Mouse (Mus musculus) heart, postnatal 4 days (tissue): ENCODE results near the gene Grin3b. TPM values are rescaled to one million over a fixed set of nuclear protein-coding genes. Genes with fewer than 3 reads are reported as not detected.

Source experiments
- DNase-seq: peaks from one replicate; pipeline ENCODE4 v3.0.0; 2021
- total RNA-seq, 2 experiments: library from RNA; stranded (reverse); gene quantifications; 2 replicates each; pipeline ENCODE4 v1.2.3; 2021

Gene Grin3b
- total RNA-seq, 2 experiments from 2014 or later, result 0.21 TPM; not detected in 1

- DNase-seq, result no peak
Observed at GRCm38 (mm10) chr10:79989272-79989786, 18.8 kb downstream of the Grin3b start.

DNA sequence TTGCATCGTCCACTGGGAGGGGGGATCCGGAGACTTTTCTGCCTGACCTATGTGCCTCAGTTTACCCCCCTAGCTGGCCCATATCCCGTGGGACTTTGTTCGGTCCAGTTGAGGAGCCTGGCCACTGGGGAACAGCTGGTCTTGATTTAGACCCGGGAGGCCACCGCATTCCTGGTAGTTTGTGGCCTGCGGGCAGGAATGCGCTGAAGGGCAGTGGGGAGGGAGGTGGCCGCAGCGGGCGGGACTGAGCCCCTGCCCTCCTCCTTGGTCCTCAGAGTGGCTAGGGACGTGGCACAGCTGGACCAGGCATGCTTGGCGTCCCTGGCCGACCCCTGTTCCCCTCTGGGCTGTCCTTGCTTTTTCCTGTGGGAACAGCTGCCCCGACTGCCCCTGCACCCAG lies 19.4 kb downstream of the Grin3b start:
- no peak for DNase-seq

DNA sequence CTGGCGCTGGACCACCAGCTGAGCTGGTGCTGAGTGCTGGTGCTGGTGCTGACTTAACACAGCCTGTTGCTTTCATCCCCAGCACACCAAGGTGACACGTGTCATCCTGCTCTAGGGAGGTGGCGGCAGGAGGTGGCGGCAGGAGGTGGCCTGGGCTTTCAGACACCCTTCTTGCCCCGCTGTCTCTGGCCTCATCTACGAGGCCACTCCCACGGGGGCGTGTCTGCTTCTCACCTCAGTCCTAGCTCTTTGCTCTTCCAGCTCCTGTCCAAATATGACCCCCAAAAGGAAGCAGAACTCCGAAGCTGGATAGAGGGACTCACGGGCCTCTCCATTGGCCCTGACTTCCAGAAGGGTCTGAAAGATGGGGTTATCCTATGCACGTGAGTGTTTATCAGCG lies 20.6 kb downstream of the Grin3b start:
- no peak for DNase-seq

DNA sequence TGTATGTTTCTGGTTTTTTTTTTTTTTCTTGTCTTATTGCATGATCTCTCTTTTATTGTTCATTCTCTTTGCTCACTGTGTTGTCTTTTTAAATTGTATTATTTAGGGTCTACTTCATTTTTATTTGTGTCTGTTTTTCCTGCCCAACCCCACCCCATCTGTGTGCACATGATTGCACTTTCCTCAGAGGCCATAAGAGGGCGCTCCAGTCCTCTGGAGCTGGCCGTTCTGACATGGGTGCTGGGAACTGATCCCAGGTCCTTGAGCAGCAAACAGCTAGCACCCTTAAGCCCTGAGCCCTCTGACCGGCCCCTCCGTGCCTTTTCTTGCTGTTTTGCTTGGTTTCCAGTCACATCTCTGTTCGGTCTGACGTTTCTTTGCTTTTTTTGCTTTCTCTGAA lies 21.0 kb downstream of the Grin3b start:
- no peak for DNase-seq

DNA sequence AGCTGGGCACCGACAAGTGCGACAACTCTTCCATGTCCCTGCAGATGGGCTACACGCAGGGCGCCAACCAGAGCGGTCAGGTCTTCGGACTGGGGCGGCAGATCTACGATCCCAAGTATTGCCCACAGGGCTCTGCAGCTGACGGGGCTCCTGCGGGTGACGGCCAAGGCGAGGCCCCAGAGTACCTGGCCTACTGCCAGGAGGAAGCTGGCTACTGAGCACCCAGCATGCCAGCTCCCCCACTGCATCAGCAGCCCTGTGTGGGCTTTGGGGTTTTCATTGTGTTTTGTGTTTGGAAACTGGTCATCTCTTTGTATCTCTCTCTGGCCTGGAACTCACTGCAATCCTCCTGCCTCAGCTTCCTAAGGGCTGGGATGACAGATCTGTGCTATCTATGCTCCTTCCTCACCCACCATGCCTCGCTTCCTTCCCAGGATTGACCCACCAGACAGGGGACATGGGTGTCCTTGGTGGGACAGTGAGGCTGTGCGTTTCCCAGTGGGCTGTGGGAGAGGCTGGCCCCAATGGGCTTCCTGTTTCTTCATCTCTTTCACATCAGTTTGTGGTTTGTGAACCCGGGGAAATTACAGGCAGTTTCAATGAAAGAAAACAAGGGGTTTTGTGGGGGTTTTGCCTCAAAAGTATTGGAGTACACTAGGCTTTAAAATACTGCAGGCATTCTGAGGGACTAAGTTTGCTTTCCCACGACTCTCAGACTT lies 24.0 kb downstream of the Grin3b start:
- peak; percentile 54 for DNase-seq

- no peak for DNase-seq
Observed at GRCm38 (mm10) chr10:79995636-79996035, 25.1 kb downstream of the Grin3b start.

DNA sequence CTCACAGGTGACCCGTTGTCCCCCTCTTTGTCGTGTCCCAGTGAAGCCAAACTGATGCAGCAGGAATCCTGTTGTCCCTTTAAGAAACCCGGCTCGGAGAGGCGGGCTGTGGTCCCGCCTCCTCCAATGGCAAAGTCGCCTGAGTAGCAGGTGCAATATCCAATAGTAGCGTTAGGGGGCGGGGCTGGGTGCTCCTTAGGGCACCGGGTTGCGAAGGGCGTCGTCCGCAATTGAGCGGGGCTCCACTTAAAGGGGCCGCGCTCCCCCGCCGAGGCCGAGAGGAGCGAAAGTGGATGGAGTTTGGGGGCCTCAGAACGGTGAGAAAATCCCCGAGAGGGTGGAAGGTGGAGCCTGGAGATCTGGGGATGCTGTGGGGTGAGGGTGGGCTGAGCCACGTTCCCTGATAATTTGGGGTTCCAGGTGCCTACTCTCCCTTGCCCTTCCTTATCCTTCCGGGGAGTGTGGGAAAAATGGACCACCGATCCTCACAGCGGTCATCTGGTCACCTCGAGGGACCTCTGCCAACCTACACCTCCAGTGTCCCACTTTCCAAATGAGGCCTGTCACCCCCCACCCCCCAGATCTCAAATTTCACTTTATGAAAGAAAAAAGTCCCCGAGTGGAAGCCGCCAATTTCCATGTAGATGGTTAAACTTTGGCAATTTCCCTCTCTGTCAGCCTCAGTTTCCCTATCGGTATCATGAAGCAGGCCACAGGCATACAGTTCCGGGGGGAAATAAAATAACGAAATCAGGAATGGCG lies 25.9 kb downstream of the Grin3b start, which contains the start of gene Abca7:
Gene Abca7 (plus strand): TSS at position 223 of the 762 bp plus-strand sequence.
- peak; percentile 99 for DNase-seq

GRCm38 (mm10) chr10:79997034-79997760 lies 26.7 kb downstream of the Grin3b start:
- peak; percentile 77 for DNase-seq

GRCm38 (mm10) chr10:79997819-79998218 lies 27.3 kb downstream of the Grin3b start:
- peak; percentile 78 for DNase-seq

DNA sequence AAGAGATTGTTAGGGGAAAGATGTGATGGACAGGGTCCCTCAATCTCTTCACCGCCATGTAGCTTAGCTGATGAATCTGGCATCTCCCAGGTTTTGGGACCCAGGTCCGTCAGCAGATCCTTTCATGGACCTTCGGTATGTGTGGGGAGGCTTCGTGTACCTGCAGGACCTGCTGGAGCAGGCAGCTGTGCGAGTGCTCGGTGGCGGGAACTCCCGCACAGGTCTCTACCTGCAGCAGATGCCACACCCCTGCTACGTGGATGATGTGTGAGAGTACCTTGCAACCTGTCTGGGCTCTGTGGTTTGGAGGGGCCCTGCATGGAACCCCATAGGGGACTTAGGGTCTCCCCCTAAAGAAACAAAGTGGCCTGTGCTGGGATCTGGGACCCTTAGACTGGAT lies 31.4 kb downstream of the Grin3b start:
- no peak for DNase-seq

- DNase-seq, result no peak
Observed at GRCm38 (mm10) chr10:80002829-80003228, 32.3 kb downstream of the Grin3b start.

GRCm38 (mm10) chr10:80003374-80004232 lies 33.1 kb downstream of the Grin3b start:
- DNase-seq, result no peak

DNA sequence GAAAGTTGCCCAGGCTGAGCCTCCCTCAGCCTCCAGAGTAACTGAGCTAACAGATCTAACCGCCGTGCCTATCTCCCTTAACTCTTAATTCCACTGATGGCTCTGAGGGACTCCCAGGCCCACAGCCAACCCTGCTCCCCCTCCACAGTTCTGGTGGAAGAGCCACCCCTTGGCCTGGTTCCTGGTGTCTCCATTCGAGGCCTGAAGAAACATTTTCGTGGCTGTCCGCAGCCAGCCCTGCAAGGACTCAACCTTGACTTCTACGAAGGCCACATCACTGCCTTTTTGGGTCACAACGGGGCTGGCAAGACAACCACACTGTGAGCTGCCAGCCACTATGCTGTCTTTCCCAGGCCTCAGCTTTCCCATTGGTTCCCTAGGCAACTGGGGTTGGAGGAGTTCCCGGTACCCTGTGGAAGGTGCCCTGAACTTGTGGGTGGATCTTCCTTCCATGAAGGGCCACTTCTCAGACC lies 33.8 kb downstream of the Grin3b start:
- DNase-seq, result no peak

- DNase-seq, result no peak
Observed at GRCm38 (mm10) chr10:80011740-80012139, 41.2 kb downstream of the Grin3b start.

DNA sequence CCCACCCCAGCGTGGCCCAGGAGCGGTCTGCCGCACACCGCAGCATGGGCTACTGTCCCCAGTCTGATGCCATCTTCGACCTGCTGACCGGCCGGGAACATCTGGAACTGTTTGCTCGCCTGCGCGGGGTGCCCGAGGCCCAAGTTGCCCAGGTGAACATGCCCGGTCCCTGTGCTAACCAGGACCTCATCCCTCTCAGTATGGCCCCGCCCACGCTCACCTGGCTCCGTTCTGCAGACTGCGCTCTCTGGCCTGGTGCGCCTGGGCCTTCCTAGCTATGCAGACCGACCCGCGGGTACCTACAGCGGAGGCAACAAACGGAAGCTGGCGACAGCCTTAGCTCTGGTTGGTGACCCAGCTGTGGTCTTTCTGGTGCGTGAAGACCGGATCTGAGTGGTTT lies 43.1 kb downstream of the Grin3b start:
- no peak for DNase-seq

GRCm38 (mm10) chr10:80014484-80015290 lies 44.2 kb downstream of the Grin3b start:
- no peak for DNase-seq

DNA sequence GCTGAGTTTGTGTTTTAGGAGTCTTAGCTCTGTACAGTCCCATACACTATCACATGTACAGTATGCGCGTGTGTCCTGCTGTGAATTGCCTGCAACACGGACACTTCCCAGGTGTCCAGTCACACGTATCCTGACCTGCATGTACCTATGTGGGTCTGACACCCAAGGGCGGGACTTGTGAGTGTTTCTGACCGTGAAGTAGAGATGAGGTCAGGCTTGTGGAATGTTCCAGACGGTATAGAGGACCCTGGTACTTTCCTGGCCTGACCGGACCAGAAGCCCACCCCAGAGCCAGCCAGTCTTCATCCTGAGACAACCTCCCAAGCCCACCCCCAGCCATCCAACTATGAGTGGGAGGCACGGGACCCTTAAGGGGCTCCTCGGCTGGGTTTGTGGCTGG lies 45.1 kb downstream of the Grin3b start:
- no peak for DNase-seq

DNA sequence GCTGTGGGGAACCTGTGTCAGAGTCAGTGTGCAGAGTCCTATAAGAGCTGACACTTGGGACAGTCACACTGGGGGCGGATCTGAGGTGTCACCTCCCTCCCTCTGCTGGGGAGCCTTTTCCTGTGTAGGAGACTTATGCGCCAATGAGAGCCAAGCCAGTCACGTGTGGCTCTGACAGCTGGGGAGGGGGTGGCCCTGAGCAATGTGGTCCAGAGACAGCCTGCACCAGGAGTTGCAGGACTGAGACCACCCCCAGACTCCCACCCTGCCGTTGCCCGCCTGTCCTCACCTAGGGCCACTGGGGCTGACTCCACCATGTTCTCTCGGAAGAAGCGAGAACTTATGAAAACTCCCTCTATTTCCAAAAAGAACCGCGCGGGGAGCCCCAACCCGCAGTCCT lies 46.0 kb downstream of the Grin3b start, which contains the start of gene Arhgap45:
Gene Arhgap45 (plus strand): TSS at position 143 of the 400 bp plus-strand sequence.
- no peak for DNase-seq

GRCm38 (mm10) chr10:80016931-80017330 lies 46.4 kb downstream of the Grin3b start:
- no peak for DNase-seq

- DNase-seq, result no peak
Observed at GRCm38 (mm10) chr10:80017361-80017760, 46.8 kb downstream of the Grin3b start.

DNA sequence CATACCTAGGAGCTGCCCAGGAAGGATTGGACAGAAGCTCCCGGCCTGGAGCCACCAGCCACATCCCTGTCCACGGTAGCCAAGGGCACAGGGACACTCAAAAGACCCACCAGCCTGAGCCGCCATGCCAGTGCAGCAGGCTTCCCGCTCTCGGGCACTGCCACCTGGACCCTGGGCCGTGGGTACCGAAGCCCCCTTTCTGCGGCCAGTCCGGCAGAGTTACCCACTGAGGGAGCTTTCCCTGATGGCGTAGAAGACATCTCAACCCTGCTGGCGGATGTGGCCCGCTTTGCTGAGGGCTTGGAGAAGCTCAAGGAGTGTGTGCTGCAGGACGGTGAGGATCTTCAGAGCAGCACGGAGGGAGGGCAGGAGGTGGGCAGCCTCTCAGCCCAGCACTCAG lies 47.3 kb downstream of the Grin3b start:
- no peak for DNase-seq
